Mouse (Mus musculus) spleen, embryonic (tissue): Measurements from ENCODE around the gene Zfp52.

Experiments used
- CTCF ChIA-PET: fragments of 350-600 bp; sonication (Branson Sonifier 250); formaldehyde crosslinking; loops from one replicate; lab custom pipeline; 2022; lab: Charles Lee

Gene Zfp52

GRCm38 (mm10) chr17:21557831-21558230, 22.5 kb downstream of the Zfp52 start:
- CTCF ChIA-PET: no interaction called here

- CTCF ChIA-PET: interaction anchor here (0.7 kb wide), 1 partner anchor 1992 kb away, joined by 8 read pairs; no protein-coding TSS in a partner anchor
Observed at GRCm38 (mm10) chr17:21566220-21566619, 30.9 kb downstream of the Zfp52 start.

- CTCF ChIA-PET: interaction anchor here (0.7 kb wide), 1 partner anchor 51 kb away, joined by 11 read pairs; no protein-coding TSS in a partner anchor
Observed at GRCm38 (mm10) chr17:21566728-21567349, 31.5 kb downstream of the Zfp52 start, which contains the start of gene Zfp948. Zfp948 (plus strand) TSS chr17:21567008.

GRCm38 (mm10) chr17:21567696-21568095, 32.4 kb downstream of the Zfp52 start:
- CTCF ChIA-PET: interaction anchor here (0.7 kb wide), 1 partner anchor 52 kb away, joined by 11 read pairs; no protein-coding TSS in a partner anchor

- CTCF ChIA-PET: interaction anchor here (0.7 kb wide), 1 partner anchor 124 kb away, joined by 3 read pairs; no protein-coding TSS in a partner anchor
Observed at GRCm38 (mm10) chr17:21579080-21579479, 43.7 kb downstream of the Zfp52 start.

GRCm38 (mm10) chr17:21579493-21580175, 44.3 kb downstream of the Zfp52 start:
- CTCF ChIA-PET: interaction anchor here (0.5 to 0.7 kb wide), 2 partner anchors 124 to 452 kb away, joined by 3 read pairs; no protein-coding TSS in a partner anchor

GRCm38 (mm10) chr17:21585521-21585920, 50.2 kb downstream of the Zfp52 start:
- CTCF ChIA-PET: no interaction called here
